Mouse (Mus musculus) liver, embryonic 14.5 days (tissue): Measurements from ENCODE around the gene Vmn1r1.

Source experiments
- CTCF ChIP-seq: IDR thresholded peaks from 2 replicates; pipeline ENCODE4 v1.5.1; 2016; ENCODE audit warnings: antibody characterized with exemption, low read depth, control low read depth
- EP300 ChIP-seq: IDR thresholded peaks from 2 replicates; pipeline ENCODE4 v1.6.1; 2016; ENCODE audit warnings: antibody characterized with exemption, low read depth

- TF ChIP-seq CTCF (peak; percentile 48), EP300 (no peak)
These were observed 26.1 kb downstream of the Vmn1r1 start for GRCm38 (mm10) chr1:182138172-182138571.
